Mouse (Mus musculus) lung, adult 2 months (tissue): Measurements from ENCODE around the gene Pbld2.

ENCODE experiments used
- CTCF ChIP-seq: fragments of 200-500 bp; IDR thresholded peaks from 2 replicates; pipeline ENCODE4 v1.5.1; 2011; ENCODE audit warnings: mild to moderate bottlenecking, low read length, control low read depth; ENCODE audit not compliant: insufficient read depth
- POLR2A ChIP-seq: fragments of 200-500 bp; IDR thresholded peaks from 2 replicates; pipeline ENCODE4 v1.6.1; 2011; ENCODE audit warnings: low read depth, mild to moderate bottlenecking, control low read depth, low read length, borderline replicate concordance; ENCODE audit errors: extremely low read depth

- no peak for TF ChIP-seq CTCF
- no peak for TF ChIP-seq POLR2A
Observed at GRCm38 (mm10) chr10:63098191-63098590, 74.1 kb downstream of the Pbld2 start.
